Mouse (Mus musculus) neural tube, embryonic 13.5 days (tissue): ENCODE measurements around the gene AU040320. TPM values are rescaled to one million over a fixed set of nuclear protein-coding genes. Genes with fewer than 3 reads are reported as not detected.

Experiments used
- ATAC-seq: fragments of 200-750 bp; cut with Nextera tagmentation; 2 replicates; pipeline ENCODE4 v1.8.0; 2017; ENCODE audit warnings: low read depth, mild to moderate bottlenecking, moderate TSS enrichment, moderate library complexity
- H3K27ac ChIP-seq: fragments of 300-500 bp; sonication (generic); replicated peaks from 2 replicates; pipeline ENCODE4 v1.5.1; 2015; ENCODE audit warnings: moderate library complexity, mild to moderate bottlenecking, inconsistent platforms
- H3K27me3 ChIP-seq: fragments of 300-500 bp; sonication (generic); 2 replicates; pipeline ENCODE4 v1.6.1; 2015; ENCODE audit warnings: mild to moderate bottlenecking, inconsistent platforms
- H3K36me3 ChIP-seq: fragments of 300-500 bp; sonication (generic); 2 replicates; pipeline ENCODE4 v1.6.1; 2015; ENCODE audit warnings: mild to moderate bottlenecking, inconsistent platforms
- H3K4me1 ChIP-seq: fragments of 300-500 bp; sonication (generic); replicated peaks from 2 replicates; pipeline ENCODE4 v1.6.1; 2015; ENCODE audit warnings: inconsistent platforms
- H3K4me2 ChIP-seq: fragments of 300-500 bp; sonication (generic); 2 replicates; pipeline ENCODE4 v1.6.1; 2015; ENCODE audit warnings: inconsistent platforms, mild to moderate bottlenecking, moderate library complexity
- H3K4me3 ChIP-seq: fragments of 300-500 bp; sonication (generic); 2 replicates; pipeline ENCODE4 v1.5.1; 2015; ENCODE audit warnings: mild to moderate bottlenecking, inconsistent platforms
- H3K9ac ChIP-seq: fragments of 300-500 bp; sonication (generic); 2 replicates; pipeline ENCODE4 v1.6.1; 2015; ENCODE audit warnings: moderate library complexity, mild to moderate bottlenecking, inconsistent platforms
- H3K9me3 ChIP-seq: fragments of 300-500 bp; sonication (generic); 2 replicates; pipeline ENCODE4 v1.6.1; 2016; ENCODE audit warnings: inconsistent platforms
- WGBS: fragments of 180-500 bp; shearing (Covaris S2); methylation state at CpG from one replicate; pipeline ENCODE4 v1.1.7; 2015; 5-methylcytosine and 5-hydroxymethylcytosine counted together
- polyA plus RNA-seq: library from polyadenylated mRNA; unstranded; fragments of >200 nt; fragmentation: Nextera tagmentation; extraction: Ambion mirVana; gene quantifications from 2 replicates; pipeline ENCODE4 v1.2.1, GENCODE M21; 2015

The AU040320 gene
- polyA plus RNA-seq, 1 experiment from 2014 or later = 38.3 TPM

- ATAC-seq = peak; percentile 45; the same call in 1 of the 2 replicates
- WGBS = 6% methylated on average over 12 of the region's 12 CpGs
- Histone ChIP-seq H3K4me2 (no peak overlapping the region), H3K9ac (peak overlapping the region; percentile 35; the same call in 1 of the 2 replicates), H3K27ac (no peak overlapping the region), H3K9me3 (no peaks in the 10 kb centered on the region), H3K27me3 (peaks cover 58% of the 10 kb centered on the region), H3K4me1 (peaks cover 2% of the 10 kb centered on the region; the same call in 1 of the 2 replicates), H3K36me3 (peaks cover 30% of the 10 kb centered on the region), H3K4me3 (no peak overlapping the region)
Observed at GRCm38 (mm10) chr4:126741448-126741847, 11.9 kb upstream of the AU040320 start.

GRCm38 (mm10) chr4:126742976-126743375 is 10.4 kb upstream of the AU040320 start:
- Histone ChIP-seq H3K4me2 (no peak overlapping the region), H3K9me3 (no peaks in the 10 kb centered on the region), H3K36me3 (peaks cover 43% of the 10 kb centered on the region), H3K27me3 (peaks cover 43% of the 10 kb centered on the region), H3K4me1 (0 out of 2 replicates have a peak, but pooled peaks cover 2% of the 10 kb centered on the region), H3K9ac (no peak overlapping the region), H3K4me3 (no peak overlapping the region), H3K27ac (no peak overlapping the region)
- no peak for ATAC-seq
- WGBS = 60% methylated on average over 2 of the region's 2 CpGs

GRCm38 (mm10) chr4:126743713-126744112 is 9.6 kb upstream of the AU040320 start:
- Histone ChIP-seq H3K9me3 (no peaks in the 10 kb centered on the region), H3K36me3 (peaks cover 50% of the 10 kb centered on the region), H3K9ac (no peak overlapping the region), H3K4me3 (no peak overlapping the region), H3K4me1 (peaks cover 9% of the 10 kb centered on the region), H3K27me3 (peaks cover 35% of the 10 kb centered on the region), H3K4me2 (no peak overlapping the region), H3K27ac (no peak overlapping the region)
- WGBS = 7% methylated on average over 11 of the region's 11 CpGs
- no peak for ATAC-seq

- H3K27me3 ChIP-seq = peaks cover 25% of the 10 kb centered on the region
- WGBS = 84% methylated on average over 14 of the region's 14 CpGs
- 0 out of 2 replicates have a peak overlapping the region, but pooled peaks have one; percentile 18 for H3K9ac ChIP-seq
- ATAC-seq = no peak
- peaks cover 59% of the 10 kb centered on the region for H3K36me3 ChIP-seq
- no peak overlapping the region for H3K4me2 ChIP-seq
- H3K4me1 ChIP-seq = peaks cover 21% of the 10 kb centered on the region
- H3K4me3 ChIP-seq = no peak overlapping the region
- H3K9me3 ChIP-seq = no peaks in the 10 kb centered on the region
- H3K27ac ChIP-seq = no peak overlapping the region
Observed at GRCm38 (mm10) chr4:126744831-126745230, 8.5 kb upstream of the AU040320 start.

GRCm38 (mm10) chr4:126745506-126746193 is 7.7 kb upstream of the AU040320 start:
- Histone ChIP-seq H3K27ac (no peak overlapping the region), H3K4me3 (no peak overlapping the region), H3K9ac (no peak overlapping the region), H3K4me2 (no peak overlapping the region), H3K4me1 (peaks cover 29% of the 10 kb centered on the region), H3K9me3 (no peaks in the 10 kb centered on the region), H3K36me3 (peaks cover 66% of the 10 kb centered on the region), H3K27me3 (peaks cover 18% of the 10 kb centered on the region)
- ATAC-seq = no peak
- 36% methylated on average over 13 of the region's 13 CpGs for WGBS

GRCm38 (mm10) chr4:126746194-126746840 is 7.0 kb upstream of the AU040320 start:
- H3K4me1 ChIP-seq = peaks cover 35% of the 10 kb centered on the region
- no peak overlapping the region for H3K27ac ChIP-seq
- H3K27me3 ChIP-seq = peaks cover 18% of the 10 kb centered on the region
- H3K4me3 ChIP-seq = no peak overlapping the region
- H3K9me3 ChIP-seq = no peaks in the 10 kb centered on the region
- H3K9ac ChIP-seq = no peak overlapping the region
- ATAC-seq = no peak
- 86% methylated on average over 10 of the region's 10 CpGs for WGBS
- H3K4me2 ChIP-seq = no peak overlapping the region
- peaks cover 66% of the 10 kb centered on the region for H3K36me3 ChIP-seq

- no peak for ATAC-seq
- H3K4me2 ChIP-seq = no peak overlapping the region
- no peaks in the 10 kb centered on the region for H3K9me3 ChIP-seq
- 91% methylated on average over 8 of the region's 8 CpGs for WGBS
- H3K4me1 ChIP-seq = peaks cover 45% of the 10 kb centered on the region
- peak overlapping the region; percentile 47; the same call in 1 of the 2 replicates for H3K9ac ChIP-seq
- H3K27me3 ChIP-seq = peaks cover 4% of the 10 kb centered on the region; the same call in 1 of the 2 replicates
- H3K36me3 ChIP-seq = peaks cover 66% of the 10 kb centered on the region
- H3K4me3 ChIP-seq = no peak overlapping the region
- H3K27ac ChIP-seq = no peak overlapping the region
Observed at GRCm38 (mm10) chr4:126748381-126748780, 5.0 kb upstream of the AU040320 start.

- H3K36me3 ChIP-seq = peaks cover 54% of the 10 kb centered on the region
- H3K27me3 ChIP-seq = no peaks in the 10 kb centered on the region
- peaks cover 49% of the 10 kb centered on the region for H3K4me1 ChIP-seq
- ATAC-seq = no peak
- peak overlapping the region; percentile 91 for H3K9ac ChIP-seq
- peak overlapping the region; percentile 31; the same call in 1 of the 2 replicates for H3K4me2 ChIP-seq
- WGBS = 89% methylated on average over 11 of the region's 11 CpGs
- H3K4me3 ChIP-seq = no peak overlapping the region; the same call in 1 of the 2 replicates
- no peak overlapping the region for H3K27ac ChIP-seq
- H3K9me3 ChIP-seq = no peaks in the 10 kb centered on the region
Observed at GRCm38 (mm10) chr4:126749553-126749952, 3.8 kb upstream of the AU040320 start.

GRCm38 (mm10) chr4:126750046-126750683 is 3.2 kb upstream of the AU040320 start:
- ATAC-seq = no peak
- Histone ChIP-seq H3K27me3 (no peaks in the 10 kb centered on the region), H3K36me3 (peaks cover 48% of the 10 kb centered on the region), H3K9ac (peak overlapping the region; percentile 91; the same call in 1 of the 2 replicates), H3K4me3 (no peak overlapping the region), H3K4me2 (peak overlapping the region; percentile 31), H3K9me3 (no peaks in the 10 kb centered on the region), H3K4me1 (peaks cover 55% of the 10 kb centered on the region), H3K27ac (peak overlapping the region; percentile 61; the same call in 1 of the 2 replicates)
- 77% methylated on average over 26 of the region's 26 CpGs for WGBS

- Histone ChIP-seq H3K4me3 (peak overlapping the region; percentile 96), H3K9me3 (no peaks in the 10 kb centered on the region), H3K27ac (no peak overlapping the region), H3K4me1 (peaks cover 57% of the 10 kb centered on the region), H3K27me3 (no peaks in the 10 kb centered on the region), H3K9ac (peak overlapping the region; percentile 91), H3K4me2 (peak overlapping the region; percentile 90), H3K36me3 (peaks cover 40% of the 10 kb centered on the region)
- 79% methylated on average over 8 of the region's 8 CpGs for WGBS
- no peak for ATAC-seq
Observed at GRCm38 (mm10) chr4:126750863-126751555, 2.3 kb upstream of the AU040320 start.

GRCm38 (mm10) chr4:126751556-126752023 is 1.8 kb upstream of the AU040320 start:
- no peak for ATAC-seq
- Histone ChIP-seq H3K4me3 (peak overlapping the region; percentile 96), H3K27me3 (no peaks in the 10 kb centered on the region), H3K9ac (peak overlapping the region; percentile 91), H3K27ac (0 out of 2 replicates have a peak overlapping the region, but pooled peaks have one; percentile 98), H3K4me1 (peaks cover 57% of the 10 kb centered on the region), H3K9me3 (no peaks in the 10 kb centered on the region), H3K36me3 (peaks cover 34% of the 10 kb centered on the region), H3K4me2 (peak overlapping the region; percentile 90)
- 64% methylated on average over 10 of the region's 10 CpGs for WGBS
